Mouse (Mus musculus): ENCODE data around the gene Qrich2.

Qrich2 gene

DNA sequence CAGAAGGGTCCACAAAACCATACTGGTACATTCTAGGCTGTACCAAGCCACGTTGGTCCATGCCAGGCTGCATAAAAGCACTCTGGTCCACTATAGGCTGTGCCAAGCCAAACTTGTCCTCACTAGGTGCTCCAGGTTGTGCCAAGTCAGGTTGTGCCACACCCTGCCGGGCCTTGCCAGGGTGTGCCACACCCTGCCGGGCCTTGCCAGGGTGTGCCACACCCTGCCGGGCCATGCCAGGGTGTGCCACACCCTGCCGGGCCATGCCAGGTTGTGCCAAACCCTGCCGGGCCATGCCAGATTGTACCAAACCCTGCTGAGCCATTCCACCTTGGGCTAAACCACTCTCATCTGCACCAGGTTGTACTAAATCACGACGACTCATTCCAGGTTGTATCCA, 9.8 kb downstream of the Qrich2 start:
- in situ Hi-C loops (cut with MboI; ENCODE audit: unreplicated experiment in 2 of 2): loop anchor here (5.0 to 10.0 kb wide), 3 partner anchors 234 to 541 kb away; partner anchors contain the start of gene Smim6 (in 1 of the 2)

DNA sequence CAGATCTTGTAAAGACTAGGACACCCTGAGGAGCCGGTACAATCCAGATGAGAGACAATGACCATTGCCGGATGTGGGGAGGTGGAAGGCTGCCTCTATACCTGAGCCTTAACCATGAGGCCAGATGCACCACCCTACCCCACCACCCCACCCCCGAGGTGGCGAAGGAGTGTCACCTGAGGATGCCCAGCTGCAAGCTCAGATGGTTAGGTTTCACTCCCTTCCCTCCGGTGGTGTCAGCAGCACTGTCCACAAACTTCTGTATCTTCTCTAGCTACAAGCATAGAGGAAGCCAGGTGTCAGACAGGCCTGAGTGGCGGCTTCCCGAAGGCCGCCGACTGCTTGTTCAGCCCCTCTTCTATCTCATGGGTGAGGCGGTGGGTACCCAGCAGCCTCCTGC, 12.2 kb downstream of the Qrich2 start:
- in situ Hi-C loops (cut with MboI; ENCODE audit: unreplicated experiment in 2 of 2): loop anchor here (10.0 kb wide), 2 partner anchors 309 to 539 kb away; partner anchors contain the start of gene Smim6 (in 1 of the 2)

DNA sequence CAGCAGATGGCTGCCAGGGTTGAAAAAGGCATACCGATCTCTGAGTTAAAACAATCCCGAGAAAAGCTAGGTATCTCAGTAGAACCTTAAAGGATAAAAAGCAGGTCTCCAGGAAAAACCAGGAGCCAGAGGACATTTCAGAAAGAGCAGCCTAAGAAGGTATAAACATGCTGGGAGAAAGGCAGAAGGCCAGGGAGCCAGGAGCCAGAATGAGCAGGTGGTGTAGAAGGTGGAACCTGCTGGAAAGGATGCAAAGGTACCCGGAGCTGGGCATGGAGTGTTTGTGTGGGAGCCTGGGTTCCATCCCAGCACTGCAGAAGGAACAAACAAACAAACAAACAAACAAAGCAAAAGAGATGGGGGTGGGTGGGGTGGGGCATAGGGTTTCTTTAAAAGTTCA, 16.7 kb downstream of the Qrich2 start:
- in situ Hi-C loops (cut with MboI; ENCODE audit: unreplicated experiment in 2 of 2): loop anchor here (5.0 kb wide), 3 partner anchors 52 to 227 kb away; no protein-coding TSS in a partner anchor

DNA sequence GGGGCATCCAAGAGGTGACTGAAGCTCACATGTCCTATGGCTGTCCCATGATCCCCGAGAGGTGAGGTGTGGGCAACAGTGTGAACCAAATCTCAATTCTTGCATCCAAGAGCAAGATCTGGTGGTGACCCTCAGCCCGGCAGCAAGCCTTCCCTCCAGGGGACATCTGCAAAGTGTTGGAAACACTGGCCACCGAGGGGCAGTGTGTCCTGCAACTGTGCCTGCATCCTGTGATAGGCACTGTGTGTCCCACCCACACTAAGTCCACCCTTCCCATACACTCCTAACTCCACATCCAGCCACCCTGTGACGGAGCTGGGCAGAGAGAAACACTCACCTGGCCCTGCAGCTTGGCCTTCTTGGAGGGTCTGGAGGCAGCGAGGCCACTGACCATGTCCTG, 18.2 kb downstream of the Qrich2 start:
- in situ Hi-C loops (cut with MboI; ENCODE audit: unreplicated experiment in 2 of 2): loop anchor here (5.0 kb wide), 3 partner anchors 51 to 226 kb away; no protein-coding TSS in a partner anchor

DNA sequence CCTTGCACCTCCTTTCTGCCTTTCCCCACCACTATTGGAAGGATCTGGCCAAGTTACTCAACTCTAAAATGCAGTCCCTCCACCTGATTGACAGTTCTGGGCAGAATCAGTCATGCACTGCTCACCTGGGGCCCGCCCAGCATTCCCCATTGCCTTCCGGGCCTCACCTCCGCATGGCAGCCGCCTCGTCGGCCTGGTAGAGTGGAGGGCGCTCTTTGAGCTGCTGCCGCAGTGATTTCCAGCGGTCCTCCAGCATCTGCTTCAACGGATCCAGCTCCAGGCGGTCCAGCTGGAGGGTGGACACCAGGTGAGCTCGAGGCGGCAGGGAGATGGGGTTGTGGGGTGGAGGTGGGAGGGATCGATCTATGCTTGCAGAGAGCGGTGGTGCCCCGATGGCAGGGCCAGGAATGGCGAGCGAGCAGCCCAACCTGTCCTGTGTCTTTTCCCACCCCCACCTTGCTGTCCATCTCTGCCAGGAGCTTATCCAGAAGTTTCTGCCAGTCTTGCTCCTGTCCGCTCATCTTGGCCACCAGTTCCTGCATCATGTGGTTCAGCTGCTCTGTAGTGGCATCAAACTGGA, 19.6 kb downstream of the Qrich2 start:
- in situ Hi-C loops (cut with MboI; ENCODE audit: unreplicated experiment in 2 of 2): loop anchor here (5.0 kb wide), 3 partner anchors 49 to 224 kb away; no protein-coding TSS in a partner anchor

DNA sequence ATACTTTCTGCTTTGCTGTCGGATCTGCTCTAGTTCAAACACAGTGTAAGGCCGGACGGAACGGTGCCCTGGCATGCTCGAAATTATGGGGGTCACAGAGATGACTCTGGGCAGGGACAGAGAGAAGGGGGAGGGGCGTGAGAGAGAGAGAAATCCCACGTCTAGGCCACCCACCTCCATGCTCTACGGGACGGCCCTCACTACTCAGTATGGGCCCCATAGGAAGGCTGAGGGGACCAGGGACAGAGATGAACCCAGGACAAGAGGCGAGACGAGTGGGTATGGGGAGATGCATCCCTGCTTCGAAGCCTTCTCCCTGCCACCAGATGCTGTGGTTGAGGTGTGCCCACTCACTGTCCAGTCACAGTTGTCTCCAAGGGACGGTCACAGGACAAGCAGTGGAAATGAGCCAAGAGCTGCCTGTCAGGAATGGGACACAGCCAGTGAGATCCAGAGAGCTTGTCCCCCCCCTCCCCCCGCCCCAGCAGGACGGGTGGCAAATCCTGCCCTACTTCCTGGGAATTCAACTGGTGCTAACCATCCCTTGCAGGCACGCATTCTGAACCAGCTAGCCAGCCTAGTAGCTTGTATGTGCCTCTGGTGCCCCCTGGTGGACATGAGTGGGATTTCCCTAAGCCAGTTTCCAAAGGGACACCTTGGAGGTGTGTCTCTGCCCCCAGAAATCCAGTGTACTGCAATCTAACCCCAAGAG, 20.3 kb downstream of the Qrich2 start:
- in situ Hi-C loops (cut with MboI; ENCODE audit: unreplicated experiment in 2 of 2): loop anchor here (5.0 kb wide), 3 partner anchors 48 to 223 kb away; no protein-coding TSS in a partner anchor

DNA sequence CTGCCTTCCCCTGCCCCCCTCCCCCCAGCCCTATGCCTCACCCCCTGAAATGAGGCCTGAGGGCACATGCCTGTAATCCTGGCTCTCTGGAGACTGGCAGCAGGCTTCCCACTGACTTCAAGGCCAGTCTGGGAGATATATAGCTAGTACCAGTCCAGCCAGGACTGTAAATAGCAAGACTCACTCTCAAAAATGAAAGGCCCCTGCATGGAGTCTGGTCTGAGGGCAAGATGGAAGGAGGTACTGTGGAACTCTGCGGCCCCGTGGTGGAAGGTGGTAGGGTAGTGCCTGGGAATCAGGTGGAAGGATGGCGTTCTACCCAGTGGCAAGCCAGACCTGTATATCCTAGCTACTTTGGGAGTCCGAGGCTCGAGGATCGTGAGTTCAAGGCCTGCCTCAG, 22.1 kb downstream of the Qrich2 start:
- in situ Hi-C loops (cut with MboI; ENCODE audit: unreplicated experiment in 2 of 2): loop anchor here in 1 of 2 experiments (5.0 kb wide), 1 partner anchor 127 kb away; no protein-coding TSS in a partner anchor

DNA sequence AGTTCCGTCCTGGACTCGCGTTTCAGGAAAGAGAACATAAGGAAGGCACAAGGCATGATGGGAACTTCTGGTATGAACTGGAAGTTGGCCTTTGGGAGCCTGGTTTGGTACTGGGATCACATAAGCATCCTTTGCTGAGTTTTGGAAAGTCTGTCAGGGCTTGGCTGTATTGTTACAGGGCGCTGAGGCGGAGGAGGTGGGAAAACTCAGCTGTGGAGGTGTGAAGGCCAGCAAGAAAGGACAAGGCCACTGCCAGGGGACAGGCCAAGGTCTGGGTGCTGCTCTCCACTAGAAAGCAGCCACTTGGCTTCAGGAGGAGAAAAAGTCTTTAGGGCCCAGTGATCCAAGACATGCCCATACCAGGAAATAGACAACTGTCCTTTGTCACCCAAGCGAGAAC, 22.7 kb downstream of the Qrich2 start:
- in situ Hi-C loops (cut with MboI; ENCODE audit: unreplicated experiment in 2 of 2): loop anchor here in 1 of 2 experiments (5.0 kb wide), 1 partner anchor 126 kb away; no protein-coding TSS in a partner anchor

DNA sequence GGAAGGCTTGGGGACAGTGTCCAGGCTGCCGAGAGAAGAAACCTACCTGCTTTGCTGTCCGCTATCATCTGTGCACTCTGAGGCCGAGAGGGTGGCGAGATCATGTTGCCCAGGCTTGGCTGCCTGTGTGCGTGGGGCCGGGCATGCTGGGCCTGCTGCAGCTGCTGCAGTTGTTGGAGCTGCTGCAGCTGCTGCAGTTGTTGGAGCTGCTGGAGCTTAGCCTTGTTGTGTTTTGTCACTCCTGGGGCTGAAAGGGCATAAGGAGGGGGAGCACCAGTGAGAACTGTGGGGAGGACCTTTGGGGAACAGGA, 23.2 kb downstream of the Qrich2 start:
- in situ Hi-C loops (cut with MboI; ENCODE audit: unreplicated experiment in 2 of 2): loop anchor here in 1 of 2 experiments (5.0 kb wide), 1 partner anchor 126 kb away; no protein-coding TSS in a partner anchor

DNA sequence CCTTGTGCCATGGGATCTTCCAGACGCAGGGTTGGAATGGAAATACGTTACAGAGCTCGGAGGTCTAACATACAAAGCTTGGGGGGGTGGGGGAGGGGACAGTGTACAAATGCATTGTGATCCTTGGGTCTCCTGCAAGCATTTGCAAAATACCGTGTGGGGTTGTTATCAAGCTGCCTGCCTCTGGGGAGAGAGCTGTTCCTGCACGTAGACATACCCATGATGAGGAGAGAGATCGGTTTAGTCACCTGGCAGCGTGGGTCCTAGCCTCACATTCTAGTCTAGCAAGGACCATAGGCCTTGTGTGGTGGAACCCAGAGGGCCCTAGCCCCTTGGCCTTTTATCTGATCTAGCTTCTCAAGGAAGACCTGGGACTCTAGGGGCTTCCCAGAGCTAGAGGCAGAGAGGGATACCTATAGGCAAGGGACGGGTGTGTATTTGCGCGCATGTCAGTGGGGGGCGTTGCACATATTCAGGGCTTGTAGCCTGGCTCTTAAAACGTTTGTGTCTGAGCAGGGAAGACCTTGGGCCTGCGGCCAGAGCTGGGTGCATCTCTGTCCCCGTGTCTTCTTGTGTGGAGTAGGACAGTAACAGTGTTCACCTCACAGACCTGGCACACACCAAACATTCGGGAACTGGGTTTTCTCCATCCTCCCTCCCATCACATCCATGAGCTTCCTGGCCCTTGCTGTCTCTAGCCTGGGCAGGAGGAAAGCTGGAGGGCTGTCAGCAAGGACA, 23.7 kb downstream of the Qrich2 start:
- in situ Hi-C loops (cut with MboI; ENCODE audit: unreplicated experiment in 2 of 2): loop anchor here in 1 of 2 experiments (5.0 kb wide), 1 partner anchor 125 kb away; no protein-coding TSS in a partner anchor

DNA sequence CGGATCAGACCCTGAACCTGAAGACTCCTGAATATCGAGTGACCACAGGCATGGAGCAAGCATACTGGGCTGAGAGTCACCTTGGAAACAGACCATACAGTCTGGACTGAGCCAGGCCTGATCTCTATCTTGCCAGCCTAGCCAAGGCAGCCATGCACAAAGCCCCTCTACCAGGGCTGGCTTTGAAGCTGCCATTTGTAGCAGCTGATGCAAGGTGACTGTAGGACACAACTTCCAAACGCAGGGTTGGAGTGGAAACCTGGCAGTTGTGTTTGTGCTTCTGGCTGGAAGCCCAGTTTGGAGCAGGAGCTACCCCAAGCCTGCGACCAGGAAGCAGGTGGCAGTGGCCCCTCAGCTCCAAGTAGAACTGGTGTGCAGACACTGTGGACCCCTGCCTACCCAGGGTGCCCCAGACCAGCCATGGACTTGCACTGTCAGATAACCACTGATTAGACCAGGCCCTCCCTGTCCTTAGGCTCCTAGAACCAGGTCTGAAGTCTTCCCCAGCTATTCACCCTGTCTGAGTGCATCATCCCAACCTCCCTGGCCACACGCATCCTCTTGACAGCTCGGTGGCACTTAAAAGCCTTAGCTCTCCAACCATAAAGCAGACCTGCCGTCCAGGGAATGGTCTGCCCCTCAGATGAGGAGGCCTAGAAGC, 25.5 kb downstream of the Qrich2 start:
- in situ Hi-C loops (cut with MboI; ENCODE audit: unreplicated experiment in 2 of 2): loop anchor here in 1 of 2 experiments (5.0 kb wide), 1 partner anchor 123 kb away; no protein-coding TSS in a partner anchor

DNA sequence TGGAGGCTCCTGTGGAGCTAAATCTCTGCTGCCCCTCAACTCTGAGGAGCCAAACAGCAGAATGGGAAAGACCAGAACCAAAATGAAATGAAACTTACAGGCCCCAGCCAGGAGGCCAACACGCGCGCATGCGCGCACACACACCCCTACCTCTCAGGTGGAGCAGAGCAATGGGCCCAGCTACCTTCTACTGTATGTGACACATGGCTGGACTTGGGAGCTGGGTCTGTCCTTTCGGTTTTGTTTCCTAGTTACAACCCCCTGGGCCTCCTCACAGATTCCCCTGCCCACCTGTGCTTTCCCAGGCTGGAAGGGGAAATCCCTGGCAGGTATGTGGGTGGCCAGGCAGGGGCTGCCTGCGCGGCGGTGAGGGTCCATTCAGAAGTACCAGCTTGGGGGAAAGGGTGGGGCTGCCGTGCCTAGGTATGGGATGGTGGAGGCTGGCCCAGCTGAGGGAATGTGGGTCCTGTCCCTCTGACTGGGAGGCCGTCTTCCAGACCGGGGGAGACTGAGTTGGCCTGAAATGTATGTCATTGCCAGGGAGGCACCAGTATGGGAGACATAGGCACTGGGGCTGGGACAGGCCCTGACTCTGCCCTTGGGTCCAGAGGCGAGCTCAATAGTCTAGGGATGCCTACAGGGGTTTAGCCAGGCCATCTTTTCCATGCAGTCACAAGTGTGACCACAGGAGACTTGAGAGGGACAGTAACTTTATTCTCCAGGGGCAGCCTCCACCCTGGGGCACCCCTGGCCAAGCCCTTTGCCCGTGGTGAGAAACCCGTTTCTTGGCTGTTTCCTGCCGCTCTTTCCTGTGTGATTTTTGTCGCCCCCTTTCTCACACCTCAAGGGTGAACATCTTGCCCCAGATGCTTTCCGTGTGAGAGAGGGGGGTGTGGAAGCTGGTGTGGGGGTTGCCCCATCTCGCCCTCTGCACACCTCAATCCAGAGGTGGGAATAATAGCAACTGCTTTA, 26.5 kb downstream of the Qrich2 start:
- in situ Hi-C loops (cut with MboI; ENCODE audit: unreplicated experiment in 2 of 2): loop anchor here in 1 of 2 experiments (5.0 kb wide), 1 partner anchor 122 kb away; no protein-coding TSS in a partner anchor

DNA sequence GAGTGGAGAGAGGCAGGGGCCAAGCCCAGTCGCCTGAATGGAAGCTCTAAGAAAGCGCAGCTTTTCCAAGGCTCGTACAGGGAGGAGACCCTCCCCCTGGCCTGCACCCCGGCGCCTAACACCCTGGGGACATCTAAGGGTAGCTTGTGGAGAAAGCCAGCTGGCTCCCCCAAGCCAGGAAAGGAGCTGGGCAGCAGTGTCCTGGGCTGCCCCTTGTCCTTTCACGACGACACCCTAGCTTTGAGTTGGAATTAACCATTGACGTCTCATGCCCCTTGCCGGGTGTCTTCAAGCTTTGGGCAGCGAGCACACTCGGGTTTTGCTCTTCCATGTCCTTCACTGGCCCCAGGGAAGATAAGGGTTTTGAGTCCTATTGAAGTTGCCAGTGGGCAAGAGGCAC, 28.5 kb downstream of the Qrich2 start:
- in situ Hi-C loops (cut with MboI; ENCODE audit: unreplicated experiment in 2 of 2): no loop called here

DNA sequence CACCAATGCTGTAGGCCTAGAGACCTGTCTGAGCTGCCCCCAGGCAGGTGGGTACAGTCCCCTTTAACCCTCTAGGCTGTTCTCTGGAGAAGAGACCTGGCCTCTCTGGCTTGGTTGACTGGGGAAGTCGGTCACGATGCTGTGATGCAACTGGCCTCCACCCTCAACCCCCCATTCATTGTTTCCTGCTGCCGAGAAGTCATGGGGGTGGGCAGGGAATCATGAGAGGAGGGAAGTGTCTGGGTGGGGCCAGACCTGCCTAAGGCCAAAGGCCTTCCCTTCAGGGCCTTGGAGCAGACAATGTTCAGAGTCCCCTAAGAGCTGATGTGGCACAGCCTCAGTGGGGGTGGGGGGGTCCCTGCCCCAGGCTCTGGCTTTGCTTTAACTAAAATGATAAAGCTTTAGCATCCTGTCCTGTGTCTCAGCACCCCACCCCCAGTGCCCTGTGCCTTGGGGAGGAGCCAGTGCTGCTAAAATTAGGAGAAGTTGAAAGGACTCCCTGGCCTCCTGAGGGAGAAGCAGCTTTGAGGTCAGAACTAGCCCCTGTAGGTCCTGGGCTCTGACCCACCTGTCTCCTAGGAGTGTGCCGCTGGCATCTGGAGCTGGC, 29.2 kb downstream of the Qrich2 start:
- in situ Hi-C loops (cut with MboI; ENCODE audit: unreplicated experiment in 2 of 2): no loop called here

DNA sequence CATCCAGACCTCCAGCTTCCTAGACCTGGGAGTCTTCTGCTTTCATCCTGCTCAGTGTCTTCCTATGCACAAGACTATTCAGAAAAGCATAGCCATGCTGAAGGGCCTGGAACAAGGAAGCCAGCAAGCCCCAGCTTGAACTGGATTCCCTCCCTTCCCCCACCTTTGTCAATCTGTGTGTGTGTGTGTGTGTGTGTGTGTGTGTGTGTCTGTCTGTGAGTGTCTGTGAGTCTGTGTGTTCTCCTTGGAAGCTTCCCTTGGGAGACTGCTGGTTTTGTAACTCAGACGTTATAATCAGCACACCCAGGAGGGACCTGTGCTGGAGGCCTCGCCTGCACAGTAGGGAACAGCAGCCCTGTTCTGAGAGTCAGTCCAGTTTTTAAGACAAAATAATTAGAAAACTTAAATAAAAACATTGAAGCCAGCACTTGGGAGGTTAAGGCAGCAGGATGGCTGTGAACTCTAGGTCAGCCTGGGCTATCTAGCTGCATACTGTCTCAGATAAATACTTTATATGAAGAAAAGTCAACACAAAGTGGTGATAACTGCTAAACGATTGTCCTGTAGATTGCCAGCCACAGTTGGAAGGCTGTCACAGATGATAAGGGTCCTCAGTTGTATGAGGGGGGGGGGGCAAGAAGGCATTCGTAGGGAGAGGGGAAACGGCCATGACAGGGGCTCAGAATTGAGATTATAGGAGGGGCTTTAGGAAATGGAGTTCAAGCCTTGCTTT, 29.9 kb downstream of the Qrich2 start:
- in situ Hi-C loops (cut with MboI; ENCODE audit: unreplicated experiment in 2 of 2): no loop called here

DNA sequence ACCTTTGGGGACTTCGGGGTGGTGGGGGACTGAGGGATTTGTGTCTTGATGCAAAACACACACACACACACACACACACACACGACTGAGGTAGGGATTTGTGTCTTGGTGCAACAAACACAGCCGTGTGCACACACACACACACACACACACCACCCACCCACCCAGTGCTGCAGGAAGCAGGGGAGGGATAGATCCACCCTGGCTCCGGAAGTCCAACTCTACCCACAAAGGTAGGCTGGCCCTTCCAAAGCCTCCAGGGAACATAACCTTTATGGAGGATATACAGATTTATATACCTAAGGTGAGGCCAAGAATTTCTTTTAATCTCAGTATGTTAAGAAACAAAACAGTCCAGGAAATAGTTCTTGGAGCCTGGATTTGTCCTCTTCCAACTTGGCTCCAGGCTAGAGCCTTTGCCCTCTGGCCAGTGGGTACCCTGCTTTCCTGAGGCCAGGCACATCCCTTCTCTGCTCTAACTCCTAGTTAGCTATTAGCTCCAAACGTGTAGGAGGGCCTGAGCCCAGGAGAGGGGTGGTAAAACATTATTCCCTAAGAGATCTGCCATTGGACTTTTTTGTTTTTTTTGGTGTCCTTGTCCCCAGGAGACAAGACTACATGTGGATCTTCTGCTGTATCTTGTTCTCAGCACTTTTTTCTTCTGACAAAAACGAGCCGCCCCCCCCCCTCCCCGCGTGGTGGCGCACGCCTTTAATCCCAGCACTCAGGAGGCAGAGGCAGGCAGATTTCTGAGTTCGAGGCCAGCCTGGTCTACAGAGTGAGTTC, 30.9 kb downstream of the Qrich2 start:
- in situ Hi-C loops (cut with MboI; ENCODE audit: unreplicated experiment in 2 of 2): no loop called here

DNA sequence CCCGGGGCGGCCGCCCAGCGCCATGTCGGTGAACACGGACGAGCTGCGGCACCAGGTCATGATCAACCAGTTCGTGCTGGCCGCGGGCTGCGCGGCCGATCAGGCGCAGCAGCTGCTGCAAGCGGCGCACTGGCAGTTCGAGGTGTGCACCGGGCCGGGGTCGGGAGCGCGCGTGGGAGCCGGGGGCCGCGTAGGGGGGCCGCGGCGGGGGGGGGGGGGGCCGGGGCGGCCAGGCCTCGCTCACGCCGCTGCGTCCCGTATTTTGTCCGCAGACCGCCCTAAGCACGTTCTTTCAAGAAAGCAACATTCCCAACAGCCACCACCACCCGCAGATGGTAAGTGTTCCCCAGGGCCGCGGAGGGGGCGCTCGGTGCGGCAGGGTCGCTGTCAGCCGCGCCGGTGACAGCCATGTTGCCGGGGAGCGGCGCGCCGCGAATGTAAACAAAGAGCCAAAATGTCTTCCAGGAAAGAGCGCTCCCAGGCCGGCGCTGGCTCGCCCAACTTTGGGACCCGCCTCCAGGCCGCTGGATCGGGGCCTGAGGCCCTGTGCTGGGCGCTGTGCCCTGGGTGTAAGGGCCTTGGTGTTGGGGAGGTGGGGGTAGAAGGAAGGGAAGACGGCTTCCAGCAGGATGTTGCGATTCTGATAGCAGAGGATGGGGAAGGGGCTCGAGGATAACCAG, 31.6 kb downstream of the Qrich2 start:
- in situ Hi-C loops (cut with MboI; ENCODE audit: unreplicated experiment in 2 of 2): no loop called here
